Mouse (Mus musculus): ENCODE data around the gene Whrn.

Whrn gene

DNA sequence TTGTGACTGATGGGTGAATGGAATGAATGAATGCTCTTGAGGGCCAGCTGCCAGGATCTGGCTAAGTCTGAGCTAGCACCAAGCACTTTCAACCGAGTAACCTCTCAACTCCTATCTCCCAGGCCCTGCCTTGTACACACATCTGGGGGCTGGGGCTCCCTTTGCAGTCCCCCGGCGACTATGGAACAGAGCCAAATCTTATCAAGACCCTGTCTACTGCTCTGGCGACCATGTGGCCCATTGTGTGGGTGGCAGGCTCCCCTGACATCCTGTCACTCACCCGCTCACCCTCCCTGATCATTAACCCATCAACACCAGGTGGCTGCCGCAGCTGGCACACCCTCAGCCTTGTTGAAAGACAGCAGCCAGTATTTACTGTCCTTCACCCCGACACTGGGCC is 90.7 kb downstream of the Whrn start:
- no peak for DNase-seq

DNA sequence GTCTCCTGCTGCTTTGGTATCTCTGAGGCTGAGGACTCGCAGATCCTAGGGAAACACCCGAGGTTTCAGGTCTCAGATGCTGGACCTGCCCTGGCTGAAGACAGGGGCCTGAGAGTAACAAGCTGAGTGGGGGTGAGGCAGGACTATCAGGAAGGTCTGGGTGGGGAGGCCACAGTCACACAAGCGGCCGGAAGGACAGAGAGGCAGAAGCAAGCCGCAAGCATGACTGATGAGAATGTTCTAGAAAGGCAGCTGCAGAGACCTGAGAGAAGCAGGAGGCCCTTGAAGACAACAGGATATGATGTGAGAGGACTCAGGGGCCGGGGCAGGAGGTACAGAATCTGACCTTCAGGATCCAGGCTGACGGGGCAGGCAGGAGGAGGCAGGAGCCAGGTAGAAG is 91.6 kb downstream of the Whrn start:
- DNase-seq: no peak

DNA sequence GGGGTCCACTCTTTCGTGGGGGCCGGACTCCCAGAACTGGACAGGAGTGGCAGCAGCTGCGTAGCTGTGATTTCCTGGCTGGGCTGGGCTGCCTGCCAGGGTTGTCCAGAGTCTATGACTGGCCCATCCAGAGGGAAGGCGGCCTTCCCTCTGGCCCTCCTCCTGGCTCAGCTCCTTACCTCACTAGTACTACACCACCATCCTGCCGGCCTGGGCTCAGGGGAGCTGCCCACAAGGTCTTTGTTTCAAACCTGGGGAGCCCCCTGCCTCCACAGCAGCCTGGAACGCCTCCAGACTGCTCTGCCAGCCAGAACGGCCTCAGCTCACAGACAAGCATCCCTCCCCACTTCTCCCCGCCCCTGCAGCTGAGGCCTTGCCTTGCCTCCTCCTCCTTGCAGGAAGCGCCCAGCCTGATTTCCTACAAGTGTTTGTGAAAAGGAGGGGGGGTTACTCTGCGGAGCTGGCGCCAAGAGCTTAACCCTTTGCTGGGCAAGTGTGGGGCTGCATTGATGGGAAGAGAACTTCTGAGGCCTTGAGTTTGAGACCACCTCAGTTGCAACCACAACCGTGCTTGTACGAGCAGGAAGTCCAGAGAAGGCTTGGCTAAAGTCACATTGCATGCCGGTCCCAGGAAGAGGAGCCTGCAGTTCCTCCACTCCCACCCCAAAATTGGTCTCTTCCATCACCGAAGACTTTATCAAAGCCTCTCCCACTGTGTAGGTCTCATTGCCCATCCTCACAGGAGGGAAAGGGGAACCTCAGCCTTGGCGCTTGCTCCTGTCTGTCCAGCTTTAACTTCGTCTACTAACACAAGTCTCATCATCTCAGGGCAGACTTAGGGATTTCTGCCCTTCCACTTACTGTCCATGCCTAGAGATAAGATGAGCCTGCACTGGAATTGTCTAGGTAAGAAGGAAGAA is 92.5 kb downstream of the Whrn start, which contains the start of gene Akna:
Akna (minus strand) TSS at position 315 of the 920 bp plus-strand sequence.
- peak; percentile 62 for DNase-seq

DNA sequence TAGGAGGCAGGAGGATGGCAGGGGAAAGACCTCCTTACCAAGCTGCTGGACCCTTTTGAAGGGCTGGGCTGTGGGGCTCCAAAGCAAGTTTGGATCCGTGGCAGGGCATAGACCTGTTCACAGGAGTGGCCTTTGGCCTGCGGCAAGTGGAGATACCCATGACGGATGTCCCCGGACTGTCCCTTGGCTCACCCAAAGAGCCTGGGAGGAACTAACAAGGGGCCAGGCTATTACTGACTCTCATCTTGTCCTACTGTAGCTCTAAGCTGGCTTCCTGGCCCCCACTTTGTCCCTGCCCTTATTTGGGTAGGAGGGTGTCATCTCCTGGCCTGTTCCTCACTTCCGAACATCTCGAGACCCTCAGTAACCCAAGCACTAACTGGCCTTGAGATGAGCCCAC is 93.2 kb downstream of the Whrn start:
- DNase-seq: no peak

DNA sequence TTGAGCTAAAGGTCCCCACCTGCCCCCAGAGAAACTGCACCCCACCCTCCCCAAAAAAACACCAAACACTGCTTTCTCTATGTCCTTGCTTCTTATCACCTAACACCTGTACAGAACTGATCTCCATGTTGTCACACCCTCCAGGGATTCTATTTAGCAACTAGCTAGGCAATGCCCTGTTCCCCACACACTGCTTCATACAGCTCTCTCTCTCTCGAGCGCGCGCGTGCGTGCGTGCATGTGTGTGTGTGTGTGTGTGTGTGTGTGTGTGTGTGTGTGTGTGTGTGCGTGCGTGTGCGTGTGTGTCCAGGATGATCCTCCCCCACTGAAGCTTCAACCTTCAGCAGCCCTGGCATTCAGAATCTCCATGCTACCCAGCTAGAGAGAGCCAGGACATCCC is 93.7 kb downstream of the Whrn start:
- no peak for DNase-seq

DNA sequence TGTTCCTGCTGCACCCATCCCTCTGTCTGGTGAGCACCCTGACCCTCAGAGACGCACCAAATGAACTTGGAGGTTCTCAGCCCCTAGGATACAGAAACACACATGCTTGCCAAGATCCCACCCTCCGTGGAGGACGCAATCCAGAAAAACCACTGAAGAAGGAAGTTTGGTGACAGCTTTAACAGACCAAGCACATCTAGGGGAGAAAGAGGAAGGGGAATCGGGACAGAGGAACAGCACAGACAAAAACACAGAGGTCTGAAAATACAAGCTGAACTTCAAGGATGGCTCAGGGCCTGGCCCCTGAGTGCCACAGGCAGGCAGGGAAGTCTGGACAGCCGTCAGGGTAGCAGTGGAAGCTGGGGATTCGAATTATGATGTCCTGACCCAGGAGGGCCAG is 94.2 kb downstream of the Whrn start:
- DNase-seq: no peak

DNA sequence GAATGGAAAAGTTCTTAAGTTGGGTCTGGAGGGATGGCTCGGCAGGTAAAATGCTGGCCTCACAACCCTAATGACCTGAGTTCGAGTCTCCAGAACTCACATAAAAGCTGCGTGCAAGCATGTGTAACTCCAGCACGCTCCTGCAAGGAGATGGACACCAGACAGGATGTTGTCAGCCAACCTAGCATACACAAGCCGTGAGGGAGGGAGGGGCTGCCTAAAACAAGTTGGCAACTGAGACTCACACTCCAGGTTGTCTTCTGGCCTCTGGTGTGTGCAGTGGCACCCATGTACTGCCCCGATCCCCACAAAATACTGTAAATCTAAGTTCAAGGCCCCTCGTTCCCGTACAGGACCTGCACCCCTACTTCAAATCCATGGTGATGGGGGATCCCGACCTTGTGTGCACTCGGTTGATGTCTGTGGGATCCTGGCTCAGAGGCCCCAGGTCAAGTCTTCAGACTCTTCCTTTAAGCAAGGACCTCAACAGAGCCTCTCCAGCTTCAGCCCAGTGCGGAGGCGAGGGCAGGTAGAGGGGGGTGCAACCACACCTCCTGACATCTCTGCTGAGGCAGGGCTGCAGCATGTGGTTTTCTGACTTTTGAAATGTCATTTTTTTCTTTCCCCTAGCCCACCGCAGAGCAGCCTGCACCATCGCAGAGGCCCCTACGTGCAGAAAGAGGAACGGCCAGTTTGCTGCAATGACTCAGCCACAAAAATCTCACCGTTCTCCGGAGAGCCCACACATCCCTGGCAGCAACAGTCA is 95.1 kb downstream of the Whrn start:
- no peak for DNase-seq

DNA sequence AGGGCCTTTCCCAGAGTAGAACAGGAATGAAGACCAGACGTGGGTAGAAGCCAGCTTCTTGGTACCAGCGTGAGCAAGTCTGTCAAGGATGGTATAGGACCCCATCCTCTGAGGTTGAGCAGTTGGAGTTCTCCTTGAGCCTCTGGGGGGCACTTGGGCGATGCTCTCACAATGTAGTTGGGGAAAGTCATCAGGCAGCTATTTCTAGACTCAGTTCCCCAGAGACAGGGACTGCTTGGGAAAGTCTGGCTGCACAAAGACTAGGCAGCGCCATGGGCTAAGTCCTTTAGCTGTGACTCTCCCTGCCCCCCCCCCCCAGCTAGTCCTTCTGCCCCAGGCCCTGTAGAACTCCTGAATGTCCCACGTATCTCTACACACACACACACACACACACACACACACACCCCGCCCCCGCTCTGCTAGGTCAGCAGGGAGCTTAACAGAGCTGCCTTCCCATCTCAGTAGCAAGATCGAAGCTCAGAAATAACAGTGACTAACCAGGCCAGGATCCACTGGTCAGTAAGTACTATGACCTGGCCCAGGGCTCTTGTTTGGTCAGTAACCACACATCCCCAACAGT is 96.0 kb downstream of the Whrn start:
- DNase-seq: no peak

DNA sequence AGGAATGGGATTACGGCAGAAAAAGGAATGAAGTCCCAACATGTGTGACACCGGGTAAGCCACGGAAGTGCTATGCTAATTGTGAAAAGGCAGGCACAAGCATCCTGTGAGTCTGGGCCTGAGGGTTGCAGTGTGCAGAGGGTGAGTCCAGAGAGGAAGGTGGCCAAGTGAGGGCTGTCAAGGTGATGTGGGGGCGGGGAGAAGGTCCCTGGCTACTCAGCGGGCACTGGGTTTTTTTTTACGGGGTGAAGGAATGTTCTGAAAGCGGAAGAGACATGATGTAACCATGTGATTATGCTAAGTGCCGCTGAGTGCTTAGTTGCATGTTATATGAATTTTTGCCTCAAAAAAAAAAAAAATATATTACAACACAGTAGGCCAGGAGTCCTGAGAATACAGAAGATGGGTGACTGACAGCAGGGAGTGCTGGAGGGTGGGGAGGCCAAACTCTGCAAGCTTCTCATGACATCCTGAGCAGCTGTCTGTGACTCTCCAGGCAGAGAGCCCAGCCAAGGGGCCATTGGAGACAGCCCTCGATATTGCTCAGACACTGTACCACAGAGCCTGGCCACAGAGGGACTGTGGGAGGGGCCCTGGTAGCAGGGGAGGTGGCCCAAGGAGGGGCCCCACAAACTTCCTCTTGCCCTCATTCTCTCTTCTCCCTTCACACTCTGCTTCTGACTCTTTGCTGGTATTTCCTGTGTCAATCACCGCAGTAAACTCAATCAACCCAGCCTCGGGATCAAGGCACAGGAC is 96.8 kb downstream of the Whrn start:
- no peak for DNase-seq

DNA sequence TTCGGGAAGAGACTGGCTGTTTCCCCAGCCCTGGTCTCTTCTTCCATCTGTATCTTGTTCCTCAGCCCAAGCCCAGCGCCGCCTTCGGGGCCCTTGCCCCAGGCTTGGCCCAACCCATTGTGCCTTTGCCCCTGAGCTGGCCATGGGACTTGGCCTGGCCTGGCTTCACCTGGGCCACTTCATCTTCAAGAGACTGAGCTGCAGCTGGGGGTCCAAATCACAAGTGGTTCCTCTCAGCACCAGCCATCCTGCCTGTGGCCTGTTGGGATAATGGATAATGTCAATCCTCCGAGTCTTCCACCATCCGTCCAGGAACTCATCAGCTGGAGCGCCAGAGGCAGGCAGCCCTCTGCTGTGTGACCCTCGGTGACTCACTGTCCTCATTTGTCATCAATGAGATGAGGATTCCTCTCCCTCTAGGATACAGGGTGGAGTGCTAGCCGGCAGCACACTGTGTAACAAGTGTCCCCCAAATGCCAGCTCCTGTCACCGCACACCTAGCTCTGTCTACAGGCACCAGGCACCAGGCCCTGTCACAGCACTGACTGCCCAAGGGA is 97.7 kb downstream of the Whrn start:
- DNase-seq: no peak

DNA sequence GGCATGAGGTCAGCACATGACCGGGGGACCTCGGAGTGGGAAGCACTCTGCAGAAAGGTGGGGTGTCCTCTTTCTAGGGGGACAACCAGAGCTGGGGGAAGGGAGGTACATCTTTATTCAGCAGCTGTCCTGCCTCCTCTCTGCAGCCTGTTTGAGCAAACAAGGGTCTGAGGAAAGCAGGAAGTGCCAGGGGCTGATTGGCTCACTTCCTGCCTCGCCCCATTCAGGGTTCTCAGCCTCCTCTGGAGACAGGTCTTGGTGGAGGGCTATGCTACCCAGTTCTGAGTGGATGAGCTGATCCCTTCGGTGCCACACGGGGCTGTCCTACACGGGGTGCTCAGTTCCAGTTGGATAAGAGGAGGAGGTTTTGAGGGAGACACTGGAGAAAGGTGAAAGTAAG is 104.5 kb downstream of the Whrn start:
- no peak for DNase-seq

DNA sequence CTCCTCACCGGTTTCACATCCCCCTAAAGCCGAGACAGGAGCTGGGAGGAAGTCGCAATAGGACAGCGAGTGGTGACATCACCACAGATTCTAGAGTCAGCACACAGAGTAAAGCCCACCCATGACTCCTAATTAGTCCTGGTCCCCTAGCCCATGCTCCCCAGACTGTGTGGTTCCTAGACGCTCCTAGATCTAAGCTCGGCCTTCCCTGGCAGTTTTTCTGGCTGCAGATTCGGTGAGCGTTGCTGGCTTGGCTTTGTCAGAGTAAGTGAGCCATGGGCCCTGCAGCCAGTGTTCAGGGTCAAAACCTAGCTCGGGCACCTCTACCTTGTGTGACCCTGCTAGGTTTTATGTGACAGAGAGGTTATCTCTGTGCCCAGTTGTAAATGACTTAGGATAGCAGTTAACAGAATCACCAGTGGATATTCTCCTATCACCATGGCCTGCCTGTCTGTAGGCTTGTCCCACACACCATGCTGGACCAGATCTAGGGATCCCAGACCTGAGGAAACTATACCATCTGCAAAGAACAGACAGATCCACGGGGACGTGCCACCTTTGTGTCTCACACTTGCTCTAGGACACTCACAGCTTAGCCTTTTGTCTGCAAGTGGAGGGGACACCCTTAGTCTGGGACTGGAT is 105.8 kb downstream of the Whrn start:
- no peak for DNase-seq

DNA sequence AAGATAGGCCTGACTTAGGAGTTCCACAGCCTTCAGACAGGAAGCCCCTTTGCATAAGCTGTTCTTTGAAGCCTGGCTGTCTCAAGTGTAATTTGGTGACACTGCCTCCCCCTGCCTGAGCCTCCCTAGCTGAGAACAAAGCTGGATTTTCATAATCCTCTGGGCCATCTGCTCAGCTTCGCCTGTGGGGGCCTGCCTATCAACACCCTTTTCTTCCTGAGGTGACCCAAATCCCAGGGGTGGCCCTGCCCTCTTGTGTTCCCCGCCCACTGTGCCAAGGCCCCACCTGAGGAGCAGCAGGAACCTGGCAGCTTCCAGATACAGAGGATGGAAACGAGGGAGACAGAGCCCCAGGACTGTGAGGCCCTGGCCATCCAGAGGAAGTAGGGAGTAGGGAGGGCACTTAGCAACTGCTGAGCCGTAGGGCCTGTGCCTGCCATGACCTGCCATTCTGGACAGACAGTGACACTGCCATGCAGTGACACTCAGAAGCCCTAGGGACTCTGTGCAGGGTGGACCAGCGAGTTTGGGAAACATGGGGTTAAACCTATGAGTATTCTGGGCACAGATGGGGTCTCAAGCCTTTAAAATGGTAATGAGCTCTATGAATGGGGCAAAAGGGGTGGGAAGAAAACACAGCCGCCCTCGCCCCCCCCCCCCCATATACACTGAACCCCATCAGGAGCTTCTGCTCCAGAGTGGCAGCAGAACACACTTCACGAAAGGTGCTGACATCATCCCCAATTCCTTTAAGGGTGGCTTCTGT is 106.5 kb downstream of the Whrn start:
- no peak for DNase-seq

DNA sequence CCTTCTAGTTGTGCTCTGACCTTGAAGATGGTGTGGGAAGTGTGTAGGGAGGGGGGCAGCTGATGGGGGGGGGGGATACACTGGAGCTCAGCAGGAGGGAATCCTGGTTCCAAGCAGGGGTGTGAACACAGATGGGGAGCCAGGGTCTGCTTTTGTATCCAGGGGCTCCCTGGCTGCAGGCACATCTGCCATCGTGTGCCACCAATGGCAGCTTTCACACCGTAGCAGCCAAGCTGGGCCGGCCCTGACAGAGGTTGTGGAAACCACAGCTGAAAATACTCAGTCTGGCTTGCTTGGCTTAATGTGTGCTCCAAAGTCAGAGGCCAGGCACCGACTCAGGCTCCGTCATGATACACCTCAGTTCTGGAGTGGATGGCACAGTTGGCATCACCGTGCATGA is 107.8 kb downstream of the Whrn start:
- DNase-seq: no peak

DNA sequence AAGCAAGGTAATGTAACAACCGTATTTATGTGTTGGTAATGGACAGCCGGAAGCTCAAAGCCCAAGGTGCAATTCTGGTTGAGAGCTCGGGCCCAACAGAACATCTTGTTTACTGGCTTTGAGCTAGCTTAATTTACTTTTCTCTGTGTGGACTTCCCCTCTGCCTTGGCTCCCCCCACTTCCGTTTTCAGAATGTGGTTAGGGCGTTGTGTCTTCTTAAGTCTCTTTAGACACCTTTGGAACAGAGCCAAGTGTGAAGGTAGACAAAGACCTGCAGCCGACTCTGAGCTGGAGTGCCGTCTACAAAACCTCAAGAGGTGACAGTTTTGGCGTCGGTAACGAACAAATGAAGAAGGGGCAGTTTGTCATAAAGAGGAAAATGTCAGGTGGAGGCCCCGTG is 110.0 kb downstream of the Whrn start:
- DNase-seq: no peak

DNA sequence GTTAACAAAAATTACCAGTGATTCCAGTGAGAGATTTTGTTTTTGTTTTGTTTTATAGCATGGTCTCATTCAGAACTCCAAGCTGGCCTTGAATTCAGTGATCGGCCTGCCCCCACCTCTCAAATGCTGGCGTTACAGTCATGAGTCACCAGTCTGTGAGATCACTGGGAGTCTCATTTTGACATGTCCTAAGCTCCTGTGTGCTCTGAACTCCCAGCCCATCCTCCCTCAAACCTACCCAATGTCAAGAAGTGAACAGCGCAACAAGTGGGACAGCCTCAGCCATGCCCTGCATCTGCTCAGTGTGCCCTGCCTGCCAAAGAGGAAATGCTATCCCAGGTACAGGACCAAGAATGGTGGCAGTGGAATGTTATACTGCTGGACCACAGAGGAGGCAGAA is 110.5 kb downstream of the Whrn start:
- no peak for DNase-seq

DNA sequence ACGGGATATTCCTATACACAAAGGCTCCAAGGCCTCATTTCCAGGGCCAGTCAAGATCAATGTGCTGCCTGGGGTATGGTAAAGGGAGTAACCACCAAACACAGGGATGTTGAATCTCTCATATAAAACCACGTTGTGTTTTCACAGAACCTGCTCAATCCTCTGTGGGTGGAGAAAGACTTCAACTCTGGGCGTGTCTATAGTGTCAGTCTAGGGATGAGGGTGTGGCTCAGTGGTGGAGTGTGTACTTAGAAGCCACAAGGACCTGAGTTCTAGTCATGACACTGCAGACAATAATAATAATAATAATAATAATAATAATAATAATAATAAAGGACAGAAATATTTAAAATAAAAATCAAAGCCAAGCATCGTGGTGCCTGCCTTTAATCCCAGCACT is 111.5 kb downstream of the Whrn start:
- DNase-seq: no peak

DNA sequence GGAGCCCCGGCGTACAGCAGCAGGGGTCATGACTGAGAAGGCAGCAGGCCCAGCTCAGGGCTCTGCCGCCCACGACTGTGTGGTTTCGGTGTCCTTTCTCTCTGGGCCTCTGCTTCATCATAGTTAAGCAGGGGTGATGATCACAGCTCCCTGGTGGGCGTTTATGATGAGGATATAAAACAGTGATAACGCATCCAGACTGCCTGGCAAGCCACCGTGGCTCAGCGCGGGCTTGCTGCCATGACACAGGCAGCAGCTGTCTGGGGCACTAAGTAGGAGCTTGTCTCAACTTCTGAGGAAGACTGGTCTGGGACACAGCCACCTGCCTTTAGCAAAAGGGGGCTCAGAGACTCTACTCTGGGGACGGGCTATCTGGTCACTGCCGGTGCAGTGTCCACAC is 112.3 kb downstream of the Whrn start:
- no peak for DNase-seq

DNA sequence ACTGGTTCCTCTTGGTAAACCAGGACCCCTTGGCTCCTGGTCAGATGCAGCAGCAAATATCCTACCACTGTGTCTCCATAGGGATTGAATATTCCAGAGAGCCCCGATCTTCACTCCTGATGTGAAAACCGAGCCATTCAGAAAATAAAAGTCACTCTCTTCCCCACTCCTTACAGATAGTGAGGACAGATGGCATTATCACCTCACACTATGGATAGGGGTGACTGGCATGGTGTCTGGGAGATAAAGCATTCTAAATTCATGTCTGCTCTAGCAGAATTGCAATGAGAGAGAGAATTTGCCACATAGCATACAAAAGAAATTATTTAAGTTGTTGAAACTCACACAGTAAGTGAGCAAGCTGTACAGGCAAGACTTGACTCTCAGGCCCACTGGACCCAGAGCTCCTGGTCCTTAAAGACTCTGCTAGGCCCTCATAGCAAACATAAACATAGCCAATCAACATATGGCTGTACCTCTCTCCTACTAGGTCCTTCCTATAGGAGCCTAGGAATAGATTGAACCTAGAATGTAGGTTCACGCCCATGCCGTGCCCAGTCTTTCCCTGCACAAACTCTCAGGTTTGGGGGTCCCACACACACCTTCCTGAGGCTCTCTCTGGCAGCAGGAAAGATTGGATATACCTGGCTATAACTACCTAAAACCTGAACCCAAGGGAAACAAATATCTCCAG is 113.0 kb downstream of the Whrn start:
- DNase-seq: no peak

DNA sequence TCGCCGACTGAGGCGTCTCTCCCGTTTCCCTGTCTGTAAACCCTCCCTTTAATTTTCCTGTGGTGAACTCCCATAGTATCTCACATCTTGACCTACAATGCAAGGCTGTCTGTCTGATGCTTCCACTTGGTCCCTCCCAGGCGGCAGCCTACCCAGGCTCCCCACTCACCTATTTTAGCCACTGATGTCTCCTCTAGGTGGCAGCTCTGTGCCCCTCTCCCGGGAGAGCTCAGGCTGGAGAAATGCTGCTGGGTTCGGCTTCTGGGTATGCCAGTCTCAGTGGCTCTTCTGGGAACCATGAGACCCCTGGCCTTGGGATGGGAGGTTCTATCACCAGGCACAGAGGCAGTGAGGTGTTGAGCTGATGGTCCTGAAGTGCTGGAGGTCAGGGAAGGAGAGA is 118.3 kb downstream of the Whrn start:
- DNase-seq: no peak

DNA sequence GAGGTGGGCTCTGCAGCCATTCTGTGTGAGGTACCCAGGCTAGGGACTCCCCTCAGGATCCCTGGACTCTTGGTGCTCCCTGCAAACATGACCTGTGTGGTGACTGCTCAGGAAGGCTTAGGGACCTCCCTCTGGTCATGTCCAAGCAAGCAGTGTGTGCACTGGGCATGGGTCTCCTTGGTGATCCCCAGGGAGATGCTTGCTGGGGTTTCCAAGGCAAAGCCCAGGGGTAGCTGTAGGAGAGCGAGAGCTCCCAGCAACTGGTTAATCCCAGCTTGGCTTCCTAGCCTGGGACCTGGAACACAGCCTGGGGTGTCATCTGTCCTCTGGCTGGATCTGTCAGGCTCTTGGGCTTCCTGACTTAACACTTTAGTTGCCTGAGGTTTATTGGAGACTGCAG is 120.4 kb downstream of the Whrn start:
- DNase-seq: no peak

All from right cerebral cortex, postnatal 25 days (tissue).